Mouse (Mus musculus) retina, postnatal 1 day (tissue): ENCODE results near the gene Paqr8.

ENCODE experiments used
- DNase-seq: peaks from one replicate; pipeline ENCODE4 v3.0.0-alpha.2; 2012

Paqr8 gene

GRCm38 (mm10) chr1:20890404-20890921, at the start of gene Paqr8:
Gene Paqr8, plus strand, starts transcription at chr1:20890606.
- peak; percentile 88 for DNase-seq

DNA sequence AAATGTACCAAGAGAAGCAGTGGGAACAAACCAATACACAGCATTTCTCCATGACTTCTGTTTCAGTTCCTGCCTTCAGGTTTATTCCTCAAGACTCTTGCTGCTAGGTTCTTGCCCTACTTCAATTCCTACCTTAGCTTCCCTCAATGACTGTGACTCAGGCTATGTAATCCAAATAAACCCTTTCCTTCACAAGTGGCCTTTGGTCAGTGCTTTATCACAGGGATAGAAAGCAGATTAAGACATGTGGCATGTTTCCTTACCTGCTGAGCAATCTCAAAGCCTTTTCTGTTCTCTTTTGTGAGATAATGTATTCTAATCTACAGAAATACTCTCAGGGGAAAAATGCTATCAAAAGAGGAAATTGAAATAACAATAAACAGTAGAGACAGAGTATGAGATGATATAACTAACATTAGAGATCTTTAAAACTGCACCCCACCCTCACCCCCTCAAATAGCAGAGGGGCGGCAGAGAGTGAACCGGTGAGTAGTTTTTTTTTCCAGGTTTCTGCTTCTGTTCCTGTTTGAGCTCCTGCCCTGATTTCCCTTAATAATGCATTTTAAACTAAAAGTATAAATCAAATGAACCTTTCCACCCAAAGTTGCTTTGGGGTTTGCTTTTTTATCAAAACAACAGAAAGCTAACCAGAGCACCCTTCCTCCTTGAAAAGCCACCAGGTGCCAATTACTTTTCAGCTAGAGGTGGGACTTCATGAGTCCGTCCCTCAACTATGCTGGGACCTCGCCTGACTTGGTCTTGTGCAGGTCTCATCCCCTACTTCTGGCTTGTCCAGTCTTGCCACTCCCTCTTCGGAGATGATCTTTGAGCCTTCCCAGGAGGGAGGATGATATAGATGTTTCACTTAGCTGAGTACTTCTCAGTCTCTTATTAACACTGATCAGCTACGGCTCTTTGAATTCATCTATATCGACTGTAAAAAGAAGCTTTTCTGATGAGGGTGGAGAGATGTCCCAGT, 33.2 kb upstream of the Paqr8 start:
- DNase-seq: no peak

DNA sequence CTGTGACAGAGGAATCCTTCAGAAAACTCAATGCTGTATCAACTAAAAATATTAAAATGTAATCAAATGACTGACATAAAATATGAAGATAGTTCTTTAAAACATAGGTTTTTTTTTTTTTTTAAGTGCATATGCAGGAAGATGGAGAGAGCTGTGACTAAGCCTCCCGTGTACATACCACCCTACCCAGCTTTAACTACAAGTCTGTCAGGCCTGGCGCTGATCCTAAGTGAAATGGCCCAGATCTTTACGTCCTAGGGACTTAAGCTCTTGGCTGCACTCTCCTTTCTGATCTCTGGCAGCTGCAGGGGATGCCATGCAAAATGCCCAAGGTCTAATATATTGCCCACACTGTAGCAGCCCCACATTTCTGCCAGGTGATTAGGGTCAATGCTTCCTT, 29.6 kb upstream of the Paqr8 start:
- no peak for DNase-seq

DNA sequence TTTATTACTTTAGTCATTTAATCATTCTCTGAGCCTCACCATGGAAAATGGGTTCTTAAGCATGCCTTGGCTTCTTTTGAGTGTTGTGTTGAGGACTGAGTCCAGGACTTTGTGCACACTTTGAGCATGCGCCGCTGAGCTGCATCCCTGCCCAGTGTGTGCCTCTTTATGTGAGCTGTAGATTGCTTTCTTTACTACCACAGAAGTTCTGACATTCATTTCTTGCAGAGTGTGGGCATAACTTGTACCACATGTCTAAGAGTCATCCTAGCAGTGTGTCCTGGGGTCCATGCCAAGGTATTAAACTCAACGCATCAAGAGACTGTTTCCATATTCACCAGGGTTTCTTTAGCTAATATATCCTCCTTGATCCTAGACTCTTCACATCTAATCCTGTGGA, 28.5 kb upstream of the Paqr8 start:
- no peak for DNase-seq

DNA sequence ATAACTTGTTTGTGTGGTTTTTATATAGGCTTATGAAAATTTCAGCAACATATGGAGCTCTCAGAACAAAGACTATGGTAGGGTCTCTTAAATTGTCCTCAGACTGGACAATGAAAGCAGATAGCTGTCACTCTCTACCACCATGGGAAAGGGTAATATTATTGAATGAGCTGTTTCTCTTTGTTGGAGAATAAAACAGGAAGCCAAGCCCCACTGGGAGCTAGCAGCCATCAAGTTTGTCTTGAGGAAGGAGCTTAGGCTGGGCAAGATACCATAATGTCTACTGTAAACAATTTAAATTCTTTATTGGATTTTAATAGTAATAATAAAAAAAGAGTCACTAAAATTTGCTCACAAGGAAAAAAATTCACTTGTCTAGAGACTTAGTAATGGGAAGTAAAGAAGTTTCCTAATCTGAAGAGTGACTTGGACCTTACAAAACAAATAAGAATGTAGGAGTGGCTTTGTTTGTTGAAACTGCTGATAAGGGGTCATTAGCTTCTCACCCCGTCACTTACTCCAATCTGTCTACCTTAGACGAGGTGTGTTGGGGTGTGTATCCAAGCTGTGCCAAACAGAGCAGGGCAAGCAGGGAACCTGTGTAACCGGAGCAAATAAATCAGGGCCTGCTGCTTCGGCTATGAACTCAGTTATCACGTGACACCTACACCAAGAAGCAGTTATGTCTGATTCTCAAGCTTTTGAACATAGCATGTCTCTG, 26.8 kb upstream of the Paqr8 start:
- DNase-seq: no peak

DNA sequence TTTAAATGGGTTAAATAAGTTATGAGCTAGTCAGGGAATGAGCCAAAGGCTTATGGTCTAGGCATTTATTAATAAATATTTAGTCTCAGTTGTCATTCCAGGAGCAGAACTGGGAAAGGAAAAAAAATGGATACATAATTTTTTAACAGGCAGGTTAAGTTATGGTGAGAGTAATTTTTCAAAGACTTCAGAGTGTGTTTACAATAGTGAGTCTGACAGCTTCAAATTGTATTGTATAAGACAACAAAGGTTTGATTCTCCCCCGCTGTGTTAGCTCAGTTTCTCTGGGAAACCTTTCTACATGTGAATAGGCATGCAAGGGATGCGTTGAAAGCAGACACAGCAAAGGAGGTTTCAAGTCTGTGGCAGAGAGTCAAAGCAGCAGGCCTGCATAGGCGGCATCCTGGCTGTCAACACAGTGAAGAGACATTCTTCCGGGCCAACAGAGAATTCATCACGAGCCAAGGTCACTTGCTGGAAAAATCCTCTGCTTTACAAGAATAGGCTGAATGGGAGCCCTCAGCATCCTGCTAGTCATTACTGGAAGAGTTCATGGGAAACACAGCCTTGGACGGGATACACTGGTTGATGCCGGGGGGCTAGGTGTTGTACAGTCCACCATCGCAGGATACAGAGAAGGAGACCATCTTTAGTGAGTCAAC, 23.0 kb upstream of the Paqr8 start:
- peak; percentile 46 for DNase-seq

GRCm38 (mm10) chr1:20868036-20868435, 22.4 kb upstream of the Paqr8 start:
- DNase-seq: no peak

- no peak for DNase-seq
Observed at GRCm38 (mm10) chr1:20870887-20871286, 19.5 kb upstream of the Paqr8 start.

DNA sequence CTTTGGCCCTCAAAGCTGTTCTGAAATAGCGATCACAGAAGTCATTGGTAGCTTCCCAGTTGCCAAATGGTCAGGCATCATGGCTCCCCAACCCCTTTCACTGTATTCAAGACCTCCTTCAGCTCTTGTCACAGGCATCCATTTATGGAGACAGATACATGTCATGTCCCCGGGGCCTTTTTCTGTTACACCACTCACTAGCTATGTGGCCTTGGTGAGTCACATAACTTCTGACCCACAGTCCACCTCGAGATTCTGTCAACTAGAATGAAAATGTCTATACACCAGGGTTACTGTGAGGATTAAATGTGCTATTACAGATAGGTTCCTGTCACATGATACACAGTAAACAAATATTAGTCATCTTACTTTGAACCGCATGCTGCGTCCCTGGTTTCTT, 17.9 kb upstream of the Paqr8 start:
- no peak for DNase-seq

DNA sequence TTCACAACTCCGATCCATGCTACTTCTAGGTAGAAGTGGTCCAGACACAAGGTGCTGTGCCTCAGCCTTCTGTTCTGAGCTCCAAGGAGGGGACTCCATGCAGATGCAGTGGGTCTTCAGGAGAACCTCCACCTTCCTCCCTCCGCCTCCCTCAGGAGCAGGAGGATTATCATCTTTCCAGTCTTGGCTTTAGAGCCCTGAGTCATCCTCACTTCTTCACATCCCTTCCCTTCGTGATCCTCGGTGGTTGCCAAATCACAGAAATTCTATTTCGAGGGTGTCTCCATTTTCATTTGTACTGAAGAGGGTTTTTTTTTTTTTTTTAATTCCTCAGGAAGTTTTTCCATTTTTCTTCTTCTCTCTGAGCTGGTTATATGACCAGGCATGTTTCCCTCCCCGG, 16.3 kb upstream of the Paqr8 start:
- no peak for DNase-seq

DNA sequence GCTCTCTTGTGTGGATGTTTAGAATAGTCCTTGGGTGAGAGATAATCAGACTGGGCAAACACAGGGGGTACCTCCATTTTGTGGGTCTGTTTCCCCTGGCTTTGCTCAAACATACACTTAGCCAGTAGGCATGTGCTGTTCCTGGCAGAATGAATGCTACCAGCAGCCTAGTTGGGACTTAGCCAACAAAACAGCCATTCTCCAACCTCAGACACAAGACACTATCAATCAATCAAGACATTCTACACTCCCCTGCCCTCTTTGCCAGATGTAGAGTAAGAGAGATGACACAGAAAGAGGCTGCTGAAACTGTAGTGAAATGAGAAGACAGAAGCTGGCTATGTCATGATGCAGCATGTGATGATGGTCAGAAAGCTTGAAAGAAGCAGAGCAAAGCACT, 13.1 kb upstream of the Paqr8 start:
- no peak for DNase-seq

DNA sequence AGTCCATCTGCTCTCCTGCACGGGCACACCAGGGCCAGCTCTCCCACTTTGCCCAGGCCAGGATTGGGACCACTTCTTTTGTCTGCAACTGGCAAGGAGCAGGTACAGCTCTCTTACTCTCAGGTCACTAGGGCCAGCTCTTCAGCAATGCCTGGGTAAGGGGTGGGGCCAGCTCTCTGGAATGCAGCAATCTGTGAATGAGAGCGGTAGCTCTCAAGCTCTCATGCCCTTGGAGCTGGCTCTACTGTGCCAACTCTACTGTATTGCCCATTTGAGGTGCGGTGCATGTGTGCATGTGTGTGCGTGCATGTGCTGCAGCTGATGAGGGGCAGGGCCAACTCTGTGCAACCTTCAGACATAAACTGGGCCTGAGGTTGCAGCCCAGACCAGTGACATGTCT, 11.0 kb upstream of the Paqr8 start:
- DNase-seq: no peak

DNA sequence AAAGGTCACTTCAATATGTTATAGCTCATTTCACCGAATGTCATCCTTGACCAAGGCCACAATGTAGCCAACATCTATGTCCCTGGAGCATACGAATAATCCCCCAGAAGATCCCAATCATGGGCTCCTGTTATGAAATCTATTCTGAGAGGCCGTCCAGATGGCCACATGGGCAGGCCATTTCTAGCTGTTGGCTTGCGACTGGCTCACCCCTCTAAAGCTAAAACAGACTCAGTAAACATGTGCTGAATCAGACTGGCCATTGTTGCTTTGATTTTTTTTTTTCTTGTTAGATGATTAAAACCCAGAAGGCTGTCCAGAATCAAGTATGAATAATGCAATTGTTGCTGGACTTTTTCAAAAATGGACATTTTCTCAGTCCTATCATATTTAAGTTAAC, 7.3 kb upstream of the Paqr8 start:
- no peak for DNase-seq

- DNase-seq: no peak
Observed at GRCm38 (mm10) chr1:20889677-20890403, 566 bp upstream of the Paqr8 start.

DNA sequence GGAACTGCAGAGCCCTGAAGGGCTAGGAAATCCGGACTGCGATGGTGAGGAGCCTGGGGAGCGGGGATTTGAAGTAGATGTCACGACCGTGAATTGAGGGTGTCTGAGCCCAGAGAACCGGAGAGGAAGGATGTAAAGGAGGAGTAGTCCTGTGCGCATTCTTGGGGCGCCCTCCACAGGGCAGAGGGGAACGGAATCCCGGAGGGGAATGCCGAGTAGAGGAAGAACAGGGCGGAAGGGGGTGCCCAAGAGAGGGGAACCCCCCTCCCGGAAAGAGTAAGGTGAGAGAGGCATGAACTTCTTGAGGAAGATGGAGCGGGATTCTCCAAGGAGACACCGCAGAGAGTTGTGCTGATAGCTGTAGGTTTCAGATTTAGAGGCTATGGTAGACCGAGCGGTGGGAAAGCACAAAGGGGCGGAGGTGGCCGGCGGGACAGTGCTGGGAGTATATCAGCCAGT, 564 bp downstream of the Paqr8 start:
- peak; percentile 73 for DNase-seq

DNA sequence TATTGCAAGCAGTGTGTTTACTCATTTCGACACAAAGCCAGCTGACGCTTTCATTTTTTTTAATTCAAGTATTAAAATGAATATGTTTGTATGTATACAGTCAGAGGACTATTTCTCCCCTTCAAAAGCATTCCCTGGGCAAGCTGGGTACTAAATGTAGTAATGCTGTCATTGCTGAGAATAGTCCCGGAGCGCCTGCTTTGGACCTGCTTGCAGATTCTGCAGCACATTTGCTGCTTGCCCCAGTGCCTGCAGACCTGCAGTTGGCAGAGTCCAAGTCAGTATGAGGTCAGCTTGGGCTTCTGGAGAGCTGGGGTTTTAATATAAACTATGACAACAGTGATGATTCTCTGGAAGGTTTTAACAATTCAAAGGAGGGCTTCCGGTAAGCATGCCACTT, 2.7 kb downstream of the Paqr8 start:
- DNase-seq: no peak

GRCm38 (mm10) chr1:20898391-20898790, 8.0 kb downstream of the Paqr8 start:
- DNase-seq: no peak

DNA sequence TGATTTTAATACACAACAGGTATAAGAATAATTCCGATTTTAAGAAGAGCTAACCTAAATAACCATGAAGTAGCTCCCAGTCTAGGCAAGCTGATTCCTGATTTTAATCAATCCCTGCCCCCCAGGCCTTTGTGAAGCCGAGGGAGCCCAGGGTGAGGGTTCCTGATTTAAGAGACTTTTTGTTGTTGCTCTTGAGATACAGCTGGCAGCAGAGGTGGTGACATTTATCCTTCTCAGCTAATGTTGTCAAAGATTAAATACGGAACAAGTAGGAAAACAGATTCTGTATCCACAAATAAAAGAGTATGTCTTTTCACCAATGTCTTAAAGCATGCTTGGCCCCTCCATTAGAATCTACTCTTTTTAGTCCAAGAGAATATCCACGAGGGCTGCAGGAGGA, 9.9 kb downstream of the Paqr8 start:
- DNase-seq: no peak

DNA sequence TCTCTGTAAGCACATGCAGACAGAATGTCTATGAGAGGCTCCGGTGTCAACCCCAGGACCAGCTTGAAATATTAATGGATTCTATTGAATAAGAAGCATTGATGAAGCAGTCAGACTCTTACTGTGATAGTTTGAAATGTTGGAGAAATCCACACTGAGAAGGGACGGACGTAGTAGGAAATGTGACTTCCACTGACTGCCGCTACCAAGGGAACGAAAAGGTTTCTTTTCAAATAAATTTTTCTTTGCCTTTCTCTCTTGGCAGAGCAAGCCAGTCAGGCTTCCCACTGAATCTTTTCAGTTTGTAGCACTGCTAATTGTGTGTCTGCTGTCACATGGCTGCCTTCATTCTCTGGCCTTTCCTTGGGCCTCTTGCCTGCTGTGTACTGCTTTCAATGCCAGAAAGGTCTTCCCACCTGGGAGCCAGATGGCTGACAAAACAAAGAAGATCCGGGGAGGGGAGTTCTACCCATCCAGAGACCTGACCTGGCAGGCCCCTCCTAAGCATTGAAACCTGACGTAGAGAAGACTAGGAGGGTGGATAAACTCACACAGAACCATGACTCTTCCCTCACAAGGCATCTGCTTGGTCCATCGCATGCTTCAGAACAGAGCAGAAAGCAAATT, 15.2 kb downstream of the Paqr8 start:
- DNase-seq: no peak

DNA sequence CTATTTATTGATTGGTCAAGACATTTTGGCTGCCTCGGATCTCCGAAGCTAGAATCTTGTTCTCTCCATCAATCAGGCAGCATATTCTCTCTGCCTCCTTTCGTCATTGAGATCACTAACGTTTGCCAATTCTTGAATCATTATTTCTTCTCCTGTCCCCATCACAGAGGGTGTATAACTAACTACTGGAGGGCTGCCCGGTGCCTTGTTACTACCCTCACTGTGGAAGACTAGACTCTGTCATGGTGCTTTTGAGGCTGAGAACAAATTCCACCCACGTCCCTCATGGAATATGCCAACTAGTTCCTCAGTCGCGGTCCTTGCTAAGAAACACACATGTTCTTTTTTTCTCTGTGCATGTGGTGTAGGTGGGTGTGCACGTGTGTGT, 15.7 kb downstream of the Paqr8 start:
- no peak for DNase-seq

- DNase-seq: no peak
Observed at GRCm38 (mm10) chr1:20908541-20908940, 18.1 kb downstream of the Paqr8 start.

DNA sequence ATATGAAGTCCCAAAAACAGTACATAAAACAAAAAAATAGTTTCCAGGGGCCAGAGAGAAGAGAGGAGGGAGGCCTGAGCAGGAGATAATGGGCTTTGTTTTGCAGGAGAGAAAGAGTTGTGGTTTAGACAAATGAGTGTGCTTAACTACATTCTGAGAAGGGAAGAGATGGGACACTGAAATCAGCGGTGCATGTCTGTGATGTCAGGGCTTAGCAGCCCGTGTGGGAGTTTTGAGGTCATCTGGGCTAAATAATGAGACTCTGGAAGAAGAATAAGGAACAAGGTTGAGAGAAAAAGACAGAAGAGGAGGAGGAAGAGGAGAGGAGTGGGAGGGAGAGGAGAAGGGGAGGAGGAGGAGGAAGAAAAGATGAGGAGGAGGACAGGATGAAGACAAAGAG, 21.7 kb downstream of the Paqr8 start:
- no peak for DNase-seq
